Mouse (Mus musculus) macrophage (primary cell): ENCODE results near the gene Hdac4. TPM values are rescaled to one million over a fixed set of nuclear protein-coding genes. Genes with fewer than 3 reads are reported as not detected.

Experiments
- H3K27ac ChIP-seq: fragments of 350-480 bp; formaldehyde crosslinking; 2 replicates; pipeline ENCODE4 v1.9.0; 2021
- H3K36me3 ChIP-seq: fragments of 350-480 bp; formaldehyde crosslinking; 2 replicates; pipeline ENCODE4 v1.9.0; 2021; ENCODE audit errors: inconsistent target
- H3K4me3 ChIP-seq: fragments of 350-480 bp; formaldehyde crosslinking; 2 replicates; pipeline ENCODE4 v1.9.0; 2021; ENCODE audit errors: inconsistent target
- H3K79me2 ChIP-seq: fragments of 350-480 bp; formaldehyde crosslinking; 2 replicates; pipeline ENCODE4 v1.9.0; 2021; ENCODE audit errors: inconsistent target
- WGBS: methylation state at CpG from one replicate; pipeline ENCODE4 v1.1.7; 2026; ENCODE audit warnings: inconsistent platforms; ENCODE audit not compliant: missing documents; 5-methylcytosine and 5-hydroxymethylcytosine counted together
- polyA plus RNA-seq: library from polyadenylated mRNA; stranded (reverse); fragments of 250-400 nt; gene quantifications from 3 replicates; pipeline ENCODE4 v1.2.4, GENCODE M21; 2018; ENCODE audit warnings: inconsistent platforms

The Hdac4 gene
- polyA plus RNA-seq, 1 experiment from 2014 or later: 2.6 TPM

- no peaks in the 10 kb centered on the region; the same call in 1 of the 2 replicates for H3K79me2 ChIP-seq
- H3K36me3 ChIP-seq: no peaks in the 10 kb centered on the region
- H3K27ac ChIP-seq: no peak overlapping the region
- 97% methylated on average over 4 of the region's 4 CpGs for WGBS
- no peak overlapping the region for H3K4me3 ChIP-seq
These were observed 134.9 kb downstream of the Hdac4 start for GRCm38 (mm10) chr1:92060532-92061064.

GRCm38 (mm10) chr1:92059571-92059970 is 135.9 kb downstream of the Hdac4 start:
- Histone ChIP-seq H3K79me2 (no peaks in the 10 kb centered on the region; the same call in 1 of the 2 replicates), H3K36me3 (no peaks in the 10 kb centered on the region), H3K27ac (no peak overlapping the region), H3K4me3 (no peak overlapping the region)
- WGBS: 93% methylated on average over 1 of the region's 1 CpGs

- H3K4me3 ChIP-seq: no peak overlapping the region
- H3K79me2 ChIP-seq: no peaks in the 10 kb centered on the region; the same call in 1 of the 2 replicates
- WGBS: 56% methylated on average over 5 of the region's 5 CpGs
- no peaks in the 10 kb centered on the region for H3K36me3 ChIP-seq
- H3K27ac ChIP-seq: no peak overlapping the region
These were observed 136.6 kb downstream of the Hdac4 start for GRCm38 (mm10) chr1:92058731-92059425.

GRCm38 (mm10) chr1:92057068-92057467 is 138.4 kb downstream of the Hdac4 start:
- Histone ChIP-seq H3K36me3 (no peaks in the 10 kb centered on the region), H3K79me2 (no peaks in the 10 kb centered on the region; the same call in 1 of the 2 replicates), H3K4me3 (no peak overlapping the region), H3K27ac (no peak overlapping the region)
- 95% methylated on average over 3 of the region's 3 CpGs for WGBS

GRCm38 (mm10) chr1:92055149-92055548 is 140.3 kb downstream of the Hdac4 start:
- no peak overlapping the region for H3K4me3 ChIP-seq
- H3K27ac ChIP-seq: no peak overlapping the region
- 47% methylated on average over 2 of the region's 2 CpGs for WGBS
- H3K36me3 ChIP-seq: no peaks in the 10 kb centered on the region
- H3K79me2 ChIP-seq: peaks cover 14% of the 10 kb centered on the region; the same call in 1 of the 2 replicates

- Histone ChIP-seq H3K36me3 (no peaks in the 10 kb centered on the region), H3K4me3 (no peak overlapping the region), H3K79me2 (peaks cover 26% of the 10 kb centered on the region; the same call in 1 of the 2 replicates), H3K27ac (peak overlapping the region; percentile 74)
- 5% methylated on average over 4 of the region's 4 CpGs for WGBS
These were observed 143.3 kb downstream of the Hdac4 start for GRCm38 (mm10) chr1:92052190-92052589.

- peak overlapping the region; percentile 74 for H3K27ac ChIP-seq
These were observed 143.9 kb downstream of the Hdac4 start for GRCm38 (mm10) chr1:92051489-92052062.

GRCm38 (mm10) chr1:92050992-92051391 is 144.5 kb downstream of the Hdac4 start:
- H3K79me2 ChIP-seq: peaks cover 29% of the 10 kb centered on the region; the same call in 1 of the 2 replicates
- no peak overlapping the region for H3K4me3 ChIP-seq
- H3K36me3 ChIP-seq: no peaks in the 10 kb centered on the region
- no peak overlapping the region for H3K27ac ChIP-seq

More at GRCm38 (mm10) chr1:92051489-92052062, 143.9 kb downstream of the Hdac4 start:
- Histone ChIP-seq H3K4me3 (no peak overlapping the region), H3K36me3 (no peaks in the 10 kb centered on the region), H3K79me2 (peaks cover 29% of the 10 kb centered on the region; the same call in 1 of the 2 replicates)
- 75% methylated on average over 4 of the region's 4 CpGs for WGBS

- Histone ChIP-seq H3K27ac (no peak overlapping the region), H3K79me2 (peaks cover 29% of the 10 kb centered on the region; the same call in 1 of the 2 replicates), H3K4me3 (no peak overlapping the region), H3K36me3 (no peaks in the 10 kb centered on the region)
- 100% methylated on average over 3 of the region's 3 CpGs for WGBS
These were observed 144.9 kb downstream of the Hdac4 start for GRCm38 (mm10) chr1:92050566-92050965.

GRCm38 (mm10) chr1:92048415-92049354 is 146.8 kb downstream of the Hdac4 start:
- 19% methylated on average over 4 of the region's 4 CpGs for WGBS
- Histone ChIP-seq H3K36me3 (no peaks in the 10 kb centered on the region), H3K4me3 (no peak overlapping the region), H3K27ac (0 out of 2 replicates have a peak overlapping the region, but pooled peaks have one; percentile 1), H3K79me2 (peaks cover 29% of the 10 kb centered on the region; the same call in 1 of the 2 replicates)

GRCm38 (mm10) chr1:92045671-92046070 is 149.8 kb downstream of the Hdac4 start:
- Histone ChIP-seq H3K27ac (no peak overlapping the region), H3K79me2 (peaks cover 25% of the 10 kb centered on the region; the same call in 1 of the 2 replicates), H3K4me3 (no peak overlapping the region), H3K36me3 (no peaks in the 10 kb centered on the region)
- 83% methylated on average over 1 of the region's 1 CpGs for WGBS

GRCm38 (mm10) chr1:92044868-92045267 is 150.6 kb downstream of the Hdac4 start:
- Histone ChIP-seq H3K27ac (no peak overlapping the region), H3K4me3 (no peak overlapping the region), H3K36me3 (no peaks in the 10 kb centered on the region), H3K79me2 (peaks cover 21% of the 10 kb centered on the region; the same call in 1 of the 2 replicates)
- 88% methylated on average over 3 of the region's 3 CpGs for WGBS

- Histone ChIP-seq H3K36me3 (no peaks in the 10 kb centered on the region), H3K4me3 (no peak overlapping the region), H3K27ac (no peak overlapping the region), H3K79me2 (peaks cover 15% of the 10 kb centered on the region; the same call in 1 of the 2 replicates)
These were observed 151.5 kb downstream of the Hdac4 start for GRCm38 (mm10) chr1:92043989-92044388.

GRCm38 (mm10) chr1:92042126-92042525 is 153.4 kb downstream of the Hdac4 start:
- H3K79me2 ChIP-seq: peaks cover 9% of the 10 kb centered on the region; the same call in 1 of the 2 replicates
- no peaks in the 10 kb centered on the region for H3K36me3 ChIP-seq
- H3K4me3 ChIP-seq: no peak overlapping the region
- 89% methylated on average over 3 of the region's 3 CpGs for WGBS
- H3K27ac ChIP-seq: no peak overlapping the region
